Mouse (Mus musculus) CD4-positive helper T cell, adult 2 months (primary cell): ENCODE measurements around the gene Adam15.

Source experiments
- DNase-seq: peaks from one replicate; pipeline ENCODE4 v3.0.0-alpha.2; 2012; ENCODE audit warnings: low read depth, missing footprints, low spot score

Adam15 gene

DNA sequence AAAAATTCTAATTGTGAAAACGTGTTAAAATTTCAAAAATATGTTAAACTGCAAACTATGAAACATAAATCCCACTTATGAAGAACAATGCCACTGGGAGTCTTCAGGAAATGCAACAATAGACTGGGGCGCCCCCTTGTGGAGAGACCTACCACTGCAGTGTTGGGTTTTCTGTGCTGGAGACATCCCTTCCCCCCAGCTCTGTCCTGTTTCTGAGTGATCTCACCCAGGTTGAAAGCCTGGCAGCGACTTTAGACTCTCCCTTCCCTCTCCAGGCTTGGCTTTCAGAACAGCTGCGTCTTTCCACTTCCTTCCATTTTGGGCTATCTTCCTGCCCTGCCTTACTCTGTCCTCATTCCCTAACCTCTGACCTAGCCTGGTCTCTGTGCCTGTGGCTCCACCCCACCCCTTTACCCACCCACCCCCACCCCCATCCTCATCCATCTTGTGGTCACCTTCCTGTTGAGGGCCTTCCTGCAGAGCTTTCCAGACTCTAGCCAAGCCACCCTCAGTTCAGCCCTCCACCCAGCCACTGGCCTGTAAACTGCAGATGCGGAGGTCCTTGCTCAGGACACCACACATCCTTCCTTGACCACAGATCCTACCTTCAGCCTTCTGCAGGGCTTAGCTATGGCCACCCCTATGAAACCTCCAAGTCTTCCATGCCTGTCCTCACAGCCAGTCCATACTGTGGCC is 5.2 kb upstream of the Adam15 start:
- DNase-seq, result peak; percentile 80

DNA sequence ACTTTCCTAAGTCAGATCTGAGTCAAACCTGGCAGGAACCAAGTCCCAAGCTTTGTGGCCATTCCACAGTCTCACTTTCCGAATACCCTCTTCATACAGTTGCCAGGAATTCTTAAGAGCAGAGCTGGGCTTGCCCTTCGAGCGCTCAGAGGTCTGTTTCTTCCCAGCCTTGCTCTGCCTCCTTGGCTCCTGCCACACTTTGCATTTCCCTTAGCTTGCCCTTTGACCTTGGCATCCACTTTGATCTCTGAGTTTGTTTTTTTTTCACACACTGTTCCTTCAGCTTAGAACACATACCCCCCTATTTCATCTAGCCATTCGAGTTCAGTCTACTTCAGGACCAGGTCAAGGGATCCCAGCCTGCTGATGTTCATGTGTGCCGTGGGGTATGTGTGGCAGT is 1.5 kb upstream of the Adam15 start:
- no peak for DNase-seq

DNA sequence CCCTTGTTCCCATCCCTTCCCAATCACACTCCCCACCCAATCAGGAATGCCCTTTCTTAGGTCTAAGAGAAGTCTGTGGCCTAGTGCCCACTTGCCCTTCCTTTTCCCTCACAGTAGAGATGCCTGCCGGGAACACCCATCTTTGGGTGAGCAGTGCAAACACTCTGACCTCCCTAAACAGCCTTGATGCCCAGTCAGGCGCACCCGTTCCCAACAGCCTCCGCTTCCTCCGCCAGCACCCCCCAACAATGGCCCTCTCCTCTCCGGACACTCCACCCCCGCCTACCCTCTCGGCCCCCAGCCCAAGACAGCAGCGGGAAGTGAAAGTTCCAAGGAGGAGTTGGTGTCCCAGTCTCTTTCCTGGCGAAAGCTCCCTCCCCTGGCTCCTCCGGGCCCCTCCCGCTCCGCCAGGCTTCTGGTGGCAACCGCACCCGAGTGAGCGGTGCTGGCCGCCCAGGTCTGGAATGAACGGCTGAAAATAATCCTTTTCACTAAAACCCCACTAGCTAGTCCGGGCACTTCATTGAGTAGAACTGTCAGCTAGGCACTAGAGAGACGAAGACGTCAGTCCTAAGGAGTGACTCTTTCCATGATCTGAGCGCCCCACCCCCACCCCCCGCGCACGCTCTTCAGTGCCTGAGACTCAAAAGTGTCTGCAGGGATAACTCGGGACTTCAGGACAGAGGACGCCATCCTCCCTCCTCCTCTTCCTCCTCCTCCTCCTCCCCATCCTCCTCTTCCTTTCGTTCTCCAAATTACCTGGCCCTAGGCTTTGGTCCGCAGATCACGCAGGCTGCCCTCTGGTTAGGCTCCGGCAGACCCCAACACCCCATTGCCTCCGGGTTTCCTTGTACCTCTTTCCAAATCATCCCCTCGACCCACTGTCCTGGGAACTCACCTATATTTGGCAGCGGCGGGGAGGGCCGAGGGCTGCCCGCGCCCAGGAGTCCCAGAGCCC is 606 bp downstream of the Adam15 start:
- peak; percentile 71 for DNase-seq

DNA sequence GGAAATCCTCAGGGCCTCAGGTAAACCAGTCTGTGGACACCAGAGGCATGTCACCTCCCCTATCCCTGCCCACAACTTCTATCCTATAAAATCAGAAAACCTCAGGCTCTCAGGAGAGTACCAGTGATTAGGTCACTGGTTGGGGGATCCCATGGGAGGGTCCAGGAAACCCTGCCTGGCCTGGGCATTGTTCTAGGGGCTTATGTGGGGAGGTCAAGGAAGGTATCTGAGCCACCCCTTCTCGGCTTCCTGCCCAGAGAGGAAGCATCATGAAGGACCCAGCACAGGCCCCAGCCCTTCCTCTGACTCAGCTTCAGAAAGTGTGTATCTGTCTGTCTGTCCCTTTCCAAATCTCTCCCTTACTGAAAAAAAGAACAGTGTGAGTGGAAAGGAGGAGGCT is 1.9 kb downstream of the Adam15 start:
- no peak for DNase-seq

DNA sequence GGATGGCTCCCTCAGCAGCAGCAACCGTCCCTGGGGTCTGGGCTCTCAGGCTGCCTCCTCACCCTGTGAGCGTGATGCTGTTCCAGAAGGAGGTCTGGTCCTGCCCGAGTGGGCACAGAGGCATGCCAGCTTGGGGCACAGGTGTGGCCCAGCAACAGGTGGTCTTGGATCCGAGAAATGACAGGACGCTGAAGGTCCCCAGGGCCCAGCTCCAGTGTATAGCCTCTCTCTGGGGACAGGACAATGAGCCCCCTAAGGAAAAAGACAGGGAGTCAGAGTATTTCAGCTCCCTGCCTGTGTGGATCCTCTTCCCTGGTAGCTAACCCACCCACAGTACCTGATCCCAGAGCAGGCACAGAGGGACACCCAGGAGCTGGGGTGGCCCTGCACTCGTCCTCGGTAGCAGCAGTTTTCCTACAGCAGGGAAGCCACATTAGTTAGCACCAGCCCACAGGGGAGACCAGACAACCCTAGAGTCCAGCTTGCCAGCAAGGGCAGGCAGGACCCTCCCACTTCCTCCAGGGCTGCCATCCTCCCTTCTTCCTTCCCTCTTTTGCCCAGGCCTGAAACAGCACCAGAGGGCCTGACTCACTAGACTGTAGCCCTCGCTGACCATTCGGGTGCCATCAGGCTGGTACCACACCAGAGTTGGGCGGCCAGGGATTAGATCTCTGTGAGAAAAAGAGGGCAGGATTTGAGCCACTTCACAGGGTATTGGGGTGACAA is 2.8 kb downstream of the Adam15 start:
- no peak for DNase-seq

DNA sequence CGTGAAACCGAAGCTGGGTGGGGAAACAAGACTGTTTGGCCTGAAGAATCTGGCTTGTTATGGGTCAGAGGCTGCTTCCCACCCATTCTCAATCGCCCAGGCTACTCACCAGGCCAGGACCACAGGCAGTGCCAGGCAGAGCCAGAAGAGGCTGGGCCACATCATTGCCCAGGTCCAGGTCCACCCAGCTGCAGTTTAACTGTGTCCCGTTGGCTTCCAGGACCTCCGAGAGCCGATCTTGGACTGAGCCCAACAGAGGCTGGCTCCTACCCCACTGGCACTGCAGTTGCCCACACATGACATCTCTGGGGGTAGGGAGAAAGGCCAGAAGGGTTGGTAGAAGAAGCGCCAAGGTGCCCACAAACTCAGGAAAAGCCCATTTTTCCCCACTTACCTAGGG is 6.5 kb downstream of the Adam15 start:
- DNase-seq, result no peak

DNA sequence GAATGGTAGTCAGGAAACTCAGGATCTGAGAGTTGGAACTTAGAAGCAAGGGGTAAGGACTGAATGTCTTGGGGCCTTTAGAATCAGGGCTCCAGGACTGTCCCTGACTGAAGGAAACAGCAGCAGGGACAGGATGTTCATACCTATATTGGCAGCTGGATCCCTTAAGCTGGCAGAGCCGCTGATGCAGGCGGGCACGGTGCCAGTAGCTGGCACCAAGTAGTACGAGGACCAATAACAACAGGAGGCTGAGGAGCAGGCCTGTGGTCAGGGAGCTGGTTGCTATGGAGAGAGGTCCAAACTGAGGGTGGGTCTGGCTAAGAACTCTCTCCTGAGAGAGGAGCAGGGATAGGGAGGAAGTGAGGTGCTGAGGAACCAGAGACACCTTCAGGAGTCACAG is 8.0 kb downstream of the Adam15 start:
- no peak for DNase-seq

DNA sequence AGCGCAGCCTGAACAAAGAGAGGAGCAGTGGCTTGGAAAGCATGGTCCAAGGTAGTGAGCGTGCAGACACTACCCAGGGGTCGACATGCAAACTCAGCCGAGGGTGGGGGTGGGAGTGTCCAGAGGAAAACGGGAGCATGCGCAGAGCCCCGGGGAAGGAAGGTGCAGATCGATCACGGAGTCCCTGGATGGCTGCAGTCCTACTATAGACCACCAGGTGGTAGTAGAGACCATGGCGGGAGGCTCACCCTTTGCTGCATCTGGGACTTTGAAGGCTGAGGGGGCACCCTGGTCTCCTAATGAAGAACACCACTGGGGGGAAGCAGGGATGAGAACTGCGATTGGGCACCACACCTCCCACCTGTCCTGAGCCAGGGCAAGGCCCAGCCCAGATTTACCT is 9.3 kb downstream of the Adam15 start:
- peak; percentile 78 for DNase-seq

DNA sequence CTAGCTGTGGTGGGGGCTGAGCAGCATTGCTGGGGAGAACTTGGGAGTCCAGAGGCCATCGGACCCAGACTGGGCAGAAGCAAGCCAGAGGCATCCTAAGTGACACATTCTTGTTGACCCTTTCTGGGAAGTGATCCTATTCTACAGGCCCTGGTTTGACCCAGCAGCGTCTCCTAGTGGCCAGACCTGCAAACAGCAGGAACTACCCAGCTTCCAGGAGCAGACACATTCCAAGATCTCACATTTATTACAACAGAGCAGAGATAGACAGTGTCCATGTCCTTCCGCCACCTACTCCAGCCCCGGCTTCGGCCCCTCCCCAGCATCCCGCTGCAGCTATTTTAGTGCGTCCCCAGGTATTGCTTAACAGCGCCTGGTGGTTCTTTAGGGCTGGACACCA is 10.4 kb downstream of the Adam15 start:
- DNase-seq, result peak; percentile 63

DNA sequence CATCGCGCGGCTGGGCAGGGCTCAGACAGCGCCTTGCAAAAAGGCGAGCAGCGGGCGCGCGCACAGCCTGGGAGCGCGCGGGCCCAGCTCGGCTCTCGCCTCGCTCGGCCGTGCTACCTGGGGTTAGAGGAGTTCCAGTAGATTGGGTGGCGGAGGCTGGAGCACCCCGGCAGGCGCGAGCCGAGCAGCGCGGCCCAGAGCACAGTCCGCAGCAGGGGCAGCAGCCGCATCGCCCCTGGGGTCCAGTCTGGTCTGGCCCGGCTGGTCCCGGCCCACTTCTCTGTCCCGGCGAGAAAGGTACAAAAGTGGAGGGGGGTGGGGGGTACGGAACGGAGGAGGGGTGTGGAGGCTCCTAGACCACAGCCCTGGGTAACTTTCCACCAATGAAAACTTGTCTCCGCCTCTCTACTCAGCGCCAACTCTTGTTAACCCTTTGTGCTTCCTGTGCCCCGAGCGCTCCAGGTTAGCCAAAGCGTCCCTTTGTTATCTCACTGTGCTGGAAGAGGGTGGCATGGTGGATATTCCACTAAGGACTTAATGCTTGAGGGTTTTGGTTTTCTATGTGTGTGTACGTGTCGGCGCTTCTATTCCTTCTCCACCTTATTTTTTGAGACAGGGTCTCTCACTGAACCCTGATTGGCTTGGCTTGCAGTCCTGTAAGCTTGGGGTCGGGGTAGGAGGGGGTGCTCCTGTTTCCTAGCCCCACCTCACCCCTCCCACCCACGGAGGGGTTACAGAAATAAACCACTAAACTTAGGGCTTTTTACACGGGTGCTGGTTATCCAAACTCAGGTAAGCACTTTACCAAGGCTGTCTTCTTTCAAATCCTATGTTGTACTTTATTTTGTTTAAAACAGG is 11.8 kb downstream of the Adam15 start, which contains the start of gene Efna4:
Efna4 (minus strand) TSS at position 308 of the 858 bp plus-strand sequence.
- DNase-seq, result peak; percentile 73

DNA sequence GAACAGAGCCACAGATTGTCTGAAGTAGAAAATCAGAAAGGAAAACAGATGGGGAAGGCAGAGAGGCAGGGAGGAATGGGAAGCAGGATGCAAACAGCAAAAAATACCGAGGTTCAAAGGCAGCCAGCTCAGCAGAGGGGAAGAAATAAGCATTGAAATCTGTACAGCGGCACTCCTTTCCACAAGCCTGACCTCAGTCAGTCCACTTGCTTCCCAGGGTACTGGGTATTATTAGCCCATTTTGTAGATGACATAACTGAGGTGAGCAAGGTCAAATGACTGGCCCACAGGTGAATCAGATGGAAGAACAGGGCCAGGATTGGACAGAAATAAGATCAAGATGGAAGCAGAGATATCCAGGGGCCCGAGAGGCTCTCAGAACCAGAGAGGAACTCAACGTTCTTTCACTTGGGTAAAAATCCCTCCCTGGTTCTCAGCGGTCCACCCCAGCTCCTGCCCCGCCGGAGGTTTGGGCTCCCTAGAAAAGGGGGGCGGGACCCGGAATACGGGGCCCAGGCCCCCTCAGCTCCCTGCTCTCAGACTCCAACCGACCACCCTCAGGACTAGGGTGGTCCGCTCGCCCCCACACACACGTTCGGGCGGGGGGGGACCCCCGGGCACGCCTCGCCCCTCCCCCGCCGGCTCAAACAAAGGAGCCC is 12.6 kb downstream of the Adam15 start:
- DNase-seq, result no peak

DNA sequence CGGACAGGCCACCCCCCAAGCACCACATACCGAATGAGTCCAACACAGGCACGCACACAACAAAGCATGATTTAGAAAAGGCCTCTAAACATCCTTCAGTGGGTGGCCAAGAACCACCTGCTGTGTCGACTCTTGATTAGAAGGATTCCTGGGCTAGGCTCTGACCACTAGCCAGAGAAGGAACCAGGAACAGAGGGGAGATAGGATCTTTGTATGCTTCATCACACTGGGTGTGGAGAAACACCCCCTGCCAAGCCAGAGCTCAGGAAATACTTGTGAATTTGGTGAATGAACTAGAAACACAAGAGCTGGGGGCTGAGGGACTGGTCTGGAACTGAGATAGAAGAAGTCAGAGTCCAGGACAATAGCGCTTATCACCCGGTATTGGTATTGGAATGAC is 13.3 kb downstream of the Adam15 start:
- no peak for DNase-seq

DNA sequence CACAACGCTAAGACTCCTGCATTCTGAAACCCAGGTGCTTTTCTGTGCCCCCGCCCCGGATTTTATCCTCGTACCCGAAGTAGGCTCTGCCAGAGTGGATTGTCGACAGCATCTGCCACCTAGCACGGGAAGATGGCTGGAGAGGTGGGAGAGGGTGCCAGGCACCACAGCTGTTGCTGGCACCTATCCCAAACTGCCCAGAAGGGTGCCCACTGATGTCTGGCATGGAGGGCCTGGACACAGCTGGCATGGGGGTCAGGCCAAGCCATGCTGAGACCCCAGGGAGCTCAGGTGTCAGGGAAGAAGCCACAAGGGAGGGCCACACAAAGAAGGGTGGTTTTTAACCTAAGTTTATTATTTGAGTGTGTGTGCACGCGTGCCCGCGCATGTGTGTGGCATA is 16.7 kb downstream of the Adam15 start:
- no peak for DNase-seq

DNA sequence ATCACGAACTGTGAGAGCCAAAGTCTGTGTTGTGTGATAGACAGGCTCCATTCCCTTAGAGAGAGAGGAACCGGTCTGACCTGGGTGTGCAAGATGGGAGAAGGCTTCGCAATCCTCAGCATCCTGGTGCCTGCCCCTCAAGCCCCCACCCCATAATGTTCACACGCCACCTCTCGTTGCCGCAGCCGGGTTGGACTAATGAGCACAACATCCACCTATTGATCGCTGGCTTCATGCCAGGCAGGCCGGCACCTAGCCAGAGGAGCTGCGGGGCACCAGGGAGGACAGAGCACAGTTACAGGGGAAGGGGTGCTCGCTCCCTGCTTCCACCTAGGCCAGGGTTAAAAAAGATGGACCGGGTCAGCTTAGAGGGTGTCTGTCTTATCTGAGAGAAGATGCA is 17.3 kb downstream of the Adam15 start:
- DNase-seq, result no peak

DNA sequence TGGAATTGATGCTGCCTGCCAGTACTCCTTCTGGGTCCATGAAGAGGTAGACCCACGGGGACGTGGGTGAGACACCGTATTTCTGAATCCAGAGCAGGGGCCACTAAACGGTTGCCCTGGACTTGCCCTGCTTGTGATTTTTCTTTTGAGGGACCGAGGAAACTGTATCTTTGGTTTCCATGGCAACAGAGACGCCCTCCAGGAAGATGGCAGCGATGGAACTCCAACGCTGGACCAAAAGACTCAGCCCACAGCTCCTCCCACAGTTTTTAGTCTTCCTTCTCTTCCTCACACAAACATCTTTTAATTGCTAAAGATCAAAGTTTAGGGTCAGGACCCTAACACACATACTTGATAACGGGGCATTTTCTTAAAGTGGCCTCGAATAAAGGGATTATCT is 17.8 kb downstream of the Adam15 start:
- DNase-seq, result no peak

DNA sequence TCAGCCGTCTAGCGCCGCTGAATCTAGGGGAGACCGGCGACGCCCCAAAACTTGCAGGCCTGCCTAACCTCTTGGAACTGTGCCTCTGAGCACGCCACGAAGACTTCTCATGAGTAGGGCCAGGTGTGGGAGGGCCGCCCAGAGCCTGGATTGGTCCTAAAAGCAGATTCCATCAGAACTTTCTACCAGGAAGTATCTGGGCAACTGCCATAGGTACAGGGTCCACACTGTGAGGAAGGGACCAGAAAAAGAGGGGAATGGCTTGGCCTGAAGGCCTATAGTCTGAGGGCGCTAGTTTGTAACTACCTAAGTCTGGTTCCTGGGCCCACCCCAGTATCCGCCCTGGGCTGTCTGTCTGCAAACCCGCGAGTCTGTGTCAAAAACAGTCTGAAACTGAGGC is 18.2 kb downstream of the Adam15 start:
- DNase-seq, result no peak

DNA sequence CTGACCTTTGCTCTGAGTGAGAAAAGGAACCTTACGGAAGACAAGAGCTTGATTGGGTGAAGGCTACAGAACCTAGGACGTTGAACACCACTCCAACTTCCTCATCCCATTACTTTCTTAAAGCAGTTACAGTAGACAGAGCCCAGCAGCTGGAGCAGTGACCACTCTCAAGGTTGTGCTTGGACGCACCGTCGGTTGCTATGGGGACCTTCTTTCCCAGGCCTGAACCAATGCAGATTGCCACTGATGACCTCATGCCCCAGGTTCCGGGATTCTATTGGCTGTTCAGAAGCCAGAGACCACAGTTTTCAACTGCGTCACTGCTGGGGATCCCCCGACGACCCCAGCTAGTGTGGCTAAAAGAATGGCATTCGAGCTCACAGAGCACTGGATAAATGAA is 18.8 kb downstream of the Adam15 start:
- DNase-seq, result no peak

DNA sequence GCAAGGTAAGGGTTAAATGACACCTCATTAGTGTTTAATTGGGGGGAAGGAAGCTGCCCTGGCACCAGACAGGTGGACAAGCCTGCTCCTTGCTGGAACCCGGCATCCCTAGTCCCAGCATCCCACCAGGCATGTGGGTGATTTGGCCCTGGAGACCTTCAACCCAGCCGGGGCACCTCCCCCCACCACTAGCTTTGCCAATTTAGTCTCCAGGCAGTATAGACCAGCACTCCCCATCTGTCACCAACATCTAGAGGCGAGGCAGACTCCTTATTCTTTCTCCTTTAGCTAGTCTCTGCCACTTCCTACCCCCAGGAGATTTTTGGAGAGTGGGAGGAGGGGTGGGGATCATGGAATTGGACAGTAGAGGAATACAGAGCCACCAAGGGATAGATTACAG is 19.4 kb downstream of the Adam15 start:
- no peak for DNase-seq

DNA sequence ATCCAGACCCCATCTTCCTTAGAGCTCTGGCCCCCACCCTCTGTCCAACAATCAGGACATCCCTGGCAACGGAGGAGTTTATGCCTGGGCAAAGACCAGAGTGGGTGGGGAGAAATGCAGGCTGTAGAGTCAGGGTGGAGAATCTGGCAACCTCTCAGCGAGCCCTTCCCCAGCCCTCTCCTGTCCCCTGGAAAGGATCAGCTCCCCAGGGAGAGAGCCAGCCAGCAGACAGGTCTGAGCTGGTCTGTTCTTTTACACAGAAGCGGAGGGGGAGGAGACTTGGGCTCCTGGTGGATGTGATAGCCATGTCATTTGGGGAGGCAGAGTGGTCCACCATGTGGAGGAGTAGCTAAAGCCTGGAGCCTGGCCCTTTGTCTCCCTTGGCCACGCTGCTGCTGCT is 21.2 kb downstream of the Adam15 start:
- no peak for DNase-seq

DNA sequence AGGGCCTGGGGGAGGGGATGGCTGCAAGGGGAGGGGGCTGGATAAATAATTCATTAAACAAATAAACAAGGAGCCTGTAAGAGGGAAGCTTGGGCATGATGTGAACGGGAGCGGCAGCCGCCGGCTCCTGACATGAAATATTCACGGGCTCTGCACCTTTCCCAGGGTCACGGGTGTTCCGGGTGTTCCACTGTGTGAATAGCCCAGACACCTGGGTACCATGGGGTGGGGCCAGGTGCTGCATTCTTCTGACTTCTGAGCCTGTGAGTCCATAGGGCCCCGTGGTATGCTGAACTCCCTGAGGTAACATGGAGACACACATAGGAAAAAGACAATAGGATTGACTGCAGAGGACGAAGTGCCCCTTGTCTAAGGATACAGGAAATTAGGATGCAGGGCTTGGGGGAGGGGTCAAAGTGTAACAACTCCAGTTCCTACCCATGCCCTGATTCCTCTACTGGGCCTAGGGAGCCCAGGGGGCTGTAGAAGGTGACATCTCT is 22.4 kb downstream of the Adam15 start:
- DNase-seq, result no peak

DNA sequence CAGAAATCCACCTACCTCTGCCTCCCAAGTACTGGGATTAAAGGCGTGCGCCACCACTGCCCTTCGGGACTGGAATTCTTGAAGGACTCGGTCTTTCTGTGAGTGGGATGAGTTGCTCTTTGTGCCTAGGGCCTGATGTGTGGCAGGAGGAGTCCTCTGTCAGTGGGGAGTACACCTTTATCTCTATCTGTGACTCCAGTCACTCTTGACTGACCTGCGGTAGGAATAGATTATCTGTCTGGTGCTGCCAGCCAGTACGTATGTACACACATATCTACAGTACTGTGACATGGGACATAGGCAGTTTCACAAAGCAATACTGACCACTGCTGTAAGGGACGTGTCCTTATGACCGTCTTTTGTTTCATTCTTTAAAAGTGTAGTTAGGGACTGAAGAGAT is 23.9 kb downstream of the Adam15 start:
- DNase-seq, result no peak
